Mouse (Mus musculus) CH12.LX (cell line): ENCODE results near the gene Mok. TPM values are rescaled to one million over a fixed set of nuclear protein-coding genes. Genes with fewer than 3 reads are reported as not detected.

Experiments
- DNase-seq: peaks from one replicate; pipeline ENCODE4 v3.0.0-alpha.2; 2013; ENCODE audit errors: extremely low read depth
- H3K27ac ChIP-seq: 2 replicates; pipeline ENCODE4 v1.5.1; 2012; ENCODE audit warnings: low read depth, mild to moderate bottlenecking, control low read depth, moderate library complexity; ENCODE audit not compliant: insufficient read depth
- H3K27me3 ChIP-seq: replicated peaks from 2 replicates; pipeline ENCODE3; 2012; ENCODE audit warnings: inconsistent platforms
- H3K36me3 ChIP-seq, 2 experiments: replicated peaks in 1 of 2; 2 replicates each; pipeline versions ENCODE3 to v1.6.1; 2012; ENCODE audit warnings: inconsistent platforms in 1 of 2, low read length in 1 of 2, mild to moderate bottlenecking in 1 of 2, mixed read lengths in 1 of 2, moderate library complexity in 1 of 2; ENCODE audit not compliant: control insufficient read depth in 1 of 2, insufficient read depth in 1 of 2
- H3K4me1 ChIP-seq, 2 experiments: 2 replicates each; pipeline ENCODE4 v1.6.1; 2012; ENCODE audit warnings: inconsistent platforms in 1 of 2, moderate library complexity in 1 of 2; ENCODE audit not compliant: insufficient read depth in 2 of 2, control insufficient read depth in 1 of 2
- H3K4me2 ChIP-seq: 2 replicates; pipeline ENCODE4 v1.6.1; 2012; ENCODE audit warnings: low read depth, mild to moderate bottlenecking, control low read depth; ENCODE audit not compliant: poor library complexity, insufficient read depth, severe bottlenecking
- H3K4me3 ChIP-seq, 3 experiments: fragments of 150-350 bp in 1 of 3; sonication (generic) in 1 of 3; replicated peaks in 1 of 3; 2 replicates each; pipeline versions ENCODE3 to v1.5.1; 2011 to 2012; ENCODE audit warnings: low read depth in 2 of 3, low read length in 2 of 3, mild to moderate bottlenecking in 2 of 3, moderate library complexity in 2 of 3, control low read depth in 1 of 3, improper control_type of control experiment in 1 of 3, inconsistent platforms in 1 of 3, mixed read lengths in 1 of 3; ENCODE audit not compliant: poor library complexity in 1 of 3
- H3K79me2 ChIP-seq: replicated peaks from 2 replicates; pipeline ENCODE4 v1.6.1; 2012; ENCODE audit warnings: mild to moderate bottlenecking, moderate library complexity; ENCODE audit not compliant: control insufficient read depth, poor library complexity, insufficient read depth, severe bottlenecking; ENCODE audit errors: extremely low read depth
- H3K9ac ChIP-seq: 2 replicates; pipeline ENCODE4 v1.6.1; 2012; ENCODE audit warnings: low read depth, mild to moderate bottlenecking, control low read depth, moderate library complexity; ENCODE audit not compliant: insufficient read depth
- H3K9me3 ChIP-seq: replicated peaks from 2 replicates; pipeline ENCODE3; 2012; ENCODE audit warnings: low read length, inconsistent platforms, mixed read lengths
- CHD1 ChIP-seq: IDR thresholded peaks from 2 replicates; pipeline ENCODE4 v1.6.1; 2012; ENCODE audit warnings: low read depth, low read length, improper control_type of control experiment, inconsistent platforms
- CHD2 ChIP-seq: IDR thresholded peaks from 2 replicates; pipeline ENCODE4 v1.6.1; 2011; ENCODE audit warnings: low read length, improper control_type of control experiment
- CTCF ChIP-seq, 2 experiments: IDR thresholded peaks in 1 of 2; conservative IDR thresholded peaks in 1 of 2; 2 replicates each; pipeline ENCODE4 v1.5.1; 2011 to 2012; ENCODE audit warnings: low read depth in 2 of 2, low read length in 2 of 2, improper control_type of control experiment in 1 of 2, inconsistent platforms in 1 of 2, mild to moderate bottlenecking in 1 of 2, moderate library complexity in 1 of 2
- ELF1 ChIP-seq: IDR thresholded peaks from 2 replicates; pipeline ENCODE4 v1.6.1; 2014; ENCODE audit warnings: low read depth, mild to moderate bottlenecking, inconsistent platforms, low read length, improper control_type of control experiment
- JUN ChIP-seq: IDR thresholded peaks from 2 replicates; pipeline ENCODE4 v1.6.1; 2011; ENCODE audit warnings: low read depth, mild to moderate bottlenecking, low read length, improper control_type of control experiment, moderate library complexity; ENCODE audit not compliant: insufficient read depth
- MAFK ChIP-seq: IDR thresholded peaks from 2 replicates; pipeline ENCODE4 v1.6.1; 2011; ENCODE audit warnings: low read length, improper control_type of control experiment; ENCODE audit not compliant: insufficient replicate concordance
- SIN3A ChIP-seq: IDR thresholded peaks from 2 replicates; pipeline ENCODE4 v1.6.1; 2012; ENCODE audit warnings: low read length, improper control_type of control experiment, inconsistent platforms
- UBTF ChIP-seq: IDR thresholded peaks from 2 replicates; pipeline ENCODE4 v1.6.1; 2012; ENCODE audit warnings: low read depth, mild to moderate bottlenecking, inconsistent platforms, low read length, improper control_type of control experiment, moderate library complexity
- USF2 ChIP-seq: conservative IDR thresholded peaks from 2 replicates; pipeline ENCODE4 v1.6.1; 2011; ENCODE audit warnings: low read depth, low read length, improper control_type of control experiment
- ZC3H11A ChIP-seq: IDR thresholded peaks from 2 replicates; pipeline ENCODE4 v1.6.1; 2012; ENCODE audit warnings: low read depth, mild to moderate bottlenecking, inconsistent platforms, low read length, improper control_type of control experiment
- dilution Hi-C: fragments of 300-500 bp; cut with MboI; formaldehyde crosslinking; loops from 2 replicates; pipeline ENCODE4 v1.14.3; 2020; ENCODE audit warnings: low sequenced_read_pairs; ENCODE audit not compliant: extremely low pct_unique_long_range_greater_than_20kb, extremely low pct_ligation_motif_present
- in situ Hi-C: fragments of 300-500 bp; cut with MboI; formaldehyde crosslinking; loops from 3 replicates; pipeline ENCODE4 v1.14.3; 2019; ENCODE audit warnings: low sequenced_read_pairs, low pct_ligation_motif_present, low pct_unique_long_range_greater_than_20kb, mixed read lengths
- polyA plus RNA-seq: library from polyadenylated mRNA; unstranded; fragments of >175 nt; gene quantifications from 2 replicates; pipeline ENCODE4 v1.2.1, GENCODE M21; 2012; ENCODE audit warnings: low read depth; ENCODE audit not compliant: insufficient read length
- total RNA-seq, 2 experiments: library from RNA; depleted of rRNA; stranded (reverse); fragments of 300-350 nt in 1 of 2; fragments of >200 nt in 1 of 2; gene quantifications; 2 replicates each; pipeline ENCODE4 v1.2.3; 2012 to 2014

Mok gene
- total and polyA plus RNA-seq, 3 experiments, result 7.1 to 11.0 (median 9.8) TPM

- peaks cover 8% of the 10 kb centered on the region for H3K9me3 ChIP-seq
- no peak overlapping the region for H3K27ac ChIP-seq
- no peak for DNase-seq
- peaks cover 11 to 57% of the 10 kb centered on the region in 2 experiments for H3K4me1 ChIP-seq
- dilution Hi-C loops, result no loop called here
- no peak overlapping the region for H3K4me2 ChIP-seq
- peaks cover 8 to 48% of the 10 kb centered on the region in 2 experiments for H3K36me3 ChIP-seq
- H3K4me3 ChIP-seq, result no peak overlapping the region
- TF ChIP-seq MAFK (no peak), CHD2 (no peak), SIN3A (no peak), ZC3H11A (no peak), JUN (no peak), CHD1 (no peak), ELF1 (no peak), CTCF (conservative IDR thresholded peaks at IDR 0.05 in 1 of 2, IDR thresholded peaks at IDR 0.05 in 1 of 2; ENCODE audit: low read depth in 2 of 2, low read length in 2 of 2) (no peak), USF2 (no peak), UBTF (no peak)
- peaks cover 9% of the 10 kb centered on the region for H3K79me2 ChIP-seq
- no peak overlapping the region for H3K9ac ChIP-seq
- in situ Hi-C loops, result no loop called here
- H3K27me3 ChIP-seq, result no peaks in the 10 kb centered on the region
Observed at GRCm38 (mm10) chr12:110758932-110759331, 81.8 kb downstream of the Mok start.

Other genes starting within 250 kb of the Mok start
- 96.1 and 114 TPM in 2 replicates for gene Dync1h1, start 239.5 kb downstream of the Mok start, total RNA-seq (2012; rRNA removed)
- 24.9 and 25.7 TPM in 2 replicates for gene Dync1h1, start 239.5 kb downstream of the Mok start, total RNA-seq (2014; rRNA removed)
- gene Dync1h1, start 239.5 kb downstream of the Mok start, polyA plus RNA-seq, result 71.7 and 80.1 TPM in 2 replicates
- gene 1700001K19Rik, start 158.3 kb downstream of the Mok start, total RNA-seq (2012; rRNA removed), result 0.13 TPM in 1 of 2 replicates, not detected in the other
- gene 1700001K19Rik, start 158.3 kb downstream of the Mok start, total RNA-seq (2014; rRNA removed), result not detected in 2 replicates
- not detected in 2 replicates for gene 1700001K19Rik, start 158.3 kb downstream of the Mok start, polyA plus RNA-seq
- gene Hsp90aa1, start 138.2 kb downstream of the Mok start, total RNA-seq (2012; rRNA removed), result 730 and 1,066 TPM in 2 replicates
- 1,361 and 1,740 TPM in 2 replicates for gene Hsp90aa1, start 138.2 kb downstream of the Mok start, total RNA-seq (2014; rRNA removed)
- 2,091 and 2,158 TPM in 2 replicates for gene Hsp90aa1, start 138.2 kb downstream of the Mok start, polyA plus RNA-seq
- gene Wdr20, start 103.0 kb downstream of the Mok start, total RNA-seq (2012; rRNA removed), result 26.2 and 27.4 TPM in 2 replicates
- gene Wdr20, start 103.0 kb downstream of the Mok start, total RNA-seq (2014; rRNA removed), result 20.5 and 22.8 TPM in 2 replicates
- 16.1 and 17.9 TPM in 2 replicates for gene Wdr20, start 103.0 kb downstream of the Mok start, polyA plus RNA-seq
- gene Zfp839, start 9.3 kb upstream of the Mok start, total RNA-seq (2012; rRNA removed), result 7.8 and 9.1 TPM in 2 replicates
- gene Zfp839, start 9.3 kb upstream of the Mok start, total RNA-seq (2014; rRNA removed), result 3.7 and 3.8 TPM in 2 replicates
- gene Zfp839, start 9.3 kb upstream of the Mok start, polyA plus RNA-seq, result 8.1 and 9.2 TPM in 2 replicates
- gene Cinp, start 48.2 kb upstream of the Mok start, total RNA-seq (2012; rRNA removed), result 135 and 161 TPM in 2 replicates
- gene Cinp, start 48.2 kb upstream of the Mok start, total RNA-seq (2014; rRNA removed), result 164 and 167 TPM in 2 replicates
- 114 and 131 TPM in 2 replicates for gene Cinp, start 48.2 kb upstream of the Mok start, polyA plus RNA-seq
- 6.7 and 7.5 TPM in 2 replicates for gene Tecpr2, start 48.3 kb upstream of the Mok start, total RNA-seq (2012; rRNA removed)
- 2.6 and 3.1 TPM in 2 replicates for gene Tecpr2, start 48.3 kb upstream of the Mok start, total RNA-seq (2014; rRNA removed)
- gene Tecpr2, start 48.3 kb upstream of the Mok start, polyA plus RNA-seq, result 2.8 and 2.9 TPM in 2 replicates
- 4.7 and 5.2 TPM in 2 replicates for gene Ankrd9, start 138.1 kb upstream of the Mok start, total RNA-seq (2012; rRNA removed)
- 2.1 and 2.5 TPM in 2 replicates for gene Ankrd9, start 138.1 kb upstream of the Mok start, total RNA-seq (2014; rRNA removed)
- gene Ankrd9, start 138.1 kb upstream of the Mok start, polyA plus RNA-seq, result 1.5 and 2.4 TPM in 2 replicates
- 6.1 and 6.5 TPM in 2 replicates for gene Rcor1, start 198.4 kb upstream of the Mok start, total RNA-seq (2012; rRNA removed)
- gene Rcor1, start 198.4 kb upstream of the Mok start, total RNA-seq (2014; rRNA removed), result 8.3 and 8.5 TPM in 2 replicates
- 15.0 and 16.1 TPM in 2 replicates for gene Rcor1, start 198.4 kb upstream of the Mok start, polyA plus RNA-seq